Mouse (Mus musculus): ENCODE data around the gene 2310034G01Rik.

Gene 2310034G01Rik

GRCm38 (mm10) chr19:46328081-46329030 lies 21.7 kb downstream of the 2310034G01Rik start, which contains the start of gene Fbxl15:
Gene Fbxl15 (plus strand): TSS chr19:46328184.
- DNase-seq (ENCODE audit: low read depth, low spot score), result peak; percentile 94

GRCm38 (mm10) chr19:46327531-46328064 lies 22.5 kb downstream of the 2310034G01Rik start:
- DNase-seq (ENCODE audit: low read depth, low spot score), result no peak

GRCm38 (mm10) chr19:46326756-46327305 lies 23.3 kb downstream of the 2310034G01Rik start, which contains the start of gene Psd:
Gene Psd (minus strand): TSS chr19:46327156.
- DNase-seq (ENCODE audit: low read depth, low spot score), result no peak

- DNase-seq (ENCODE audit: low read depth, low spot score), result no peak
Measured at GRCm38 (mm10) chr19:46326019-46326755, 23.9 kb downstream of the 2310034G01Rik start.

- DNase-seq (ENCODE audit: low read depth, low spot score), result no peak
Measured at GRCm38 (mm10) chr19:46324918-46325317, 25.2 kb downstream of the 2310034G01Rik start.

GRCm38 (mm10) chr19:46324366-46324765 lies 25.7 kb downstream of the 2310034G01Rik start:
- no peak for DNase-seq (ENCODE audit: low read depth, low spot score)

GRCm38 (mm10) chr19:46323716-46324115 lies 26.4 kb downstream of the 2310034G01Rik start:
- DNase-seq (ENCODE audit: low read depth, low spot score), result no peak

GRCm38 (mm10) chr19:46322996-46323572 lies 27.0 kb downstream of the 2310034G01Rik start:
- DNase-seq (ENCODE audit: low read depth, low spot score), result no peak

- no peak for DNase-seq (ENCODE audit: low read depth, low spot score)
Measured at GRCm38 (mm10) chr19:46322144-46322995, 27.7 kb downstream of the 2310034G01Rik start.

- no peak for DNase-seq (ENCODE audit: low read depth, low spot score)
Measured at GRCm38 (mm10) chr19:46321101-46321943, 28.8 kb downstream of the 2310034G01Rik start.

- DNase-seq (ENCODE audit: low read depth, low spot score), result no peak
Measured at GRCm38 (mm10) chr19:46320076-46320785, 29.9 kb downstream of the 2310034G01Rik start.

- no peak for DNase-seq (ENCODE audit: low read depth, low spot score)
Measured at GRCm38 (mm10) chr19:46318586-46319378, 31.3 kb downstream of the 2310034G01Rik start.

- DNase-seq (ENCODE audit: low read depth, low spot score), result no peak
Measured at GRCm38 (mm10) chr19:46318031-46318471, 32.1 kb downstream of the 2310034G01Rik start.

- DNase-seq (ENCODE audit: low read depth, low spot score), result no peak
Measured at GRCm38 (mm10) chr19:46317546-46317885, 32.6 kb downstream of the 2310034G01Rik start.

- no peak for DNase-seq (ENCODE audit: low read depth, low spot score)
Measured at GRCm38 (mm10) chr19:46316846-46317545, 33.1 kb downstream of the 2310034G01Rik start.

- no peak for DNase-seq (ENCODE audit: low read depth, low spot score)
Measured at GRCm38 (mm10) chr19:46315752-46316610, 34.1 kb downstream of the 2310034G01Rik start.

Measured in WW6 (cell line).